Mouse (Mus musculus) spleen, adult 2 months (tissue): ENCODE data around the gene Slc37a1.

Experiments
- CTCF ChIP-seq: fragments of 200-500 bp; IDR thresholded peaks from 2 replicates; pipeline ENCODE4 v1.5.1; 2011; ENCODE audit warnings: mild to moderate bottlenecking, inconsistent platforms; ENCODE audit not compliant: insufficient read depth, insufficient read length, insufficient replicate concordance; ENCODE audit errors: extremely low read depth
- POLR2A ChIP-seq: fragments of 200-500 bp; IDR thresholded peaks from 2 replicates; pipeline ENCODE4 v1.6.1; 2011; ENCODE audit warnings: low read depth, low read length, inconsistent platforms

GRCm38 (mm10) chr17:31300736-31301135 is 14.1 kb downstream of the Slc37a1 start:
- TF ChIP-seq CTCF (no peak), POLR2A (no peak)
